Mouse (Mus musculus) limb, embryonic 13.5 days (tissue): Measurements from ENCODE around the gene Slc6a9. TPM values are rescaled to one million over a fixed set of nuclear protein-coding genes. Genes with fewer than 3 reads are reported as not detected.
A peak's percentile ranks its signal among the peaks of the same experiment; 100 is the strongest.

Source experiments
- ATAC-seq: fragments of 200-750 bp; cut with Nextera tagmentation; 2 replicates; pipeline ENCODE4 v1.8.0; 2017; ENCODE audit warnings: low read depth, moderate number of reproducible peaks, moderate TSS enrichment; ENCODE audit not compliant: low FRiP score
- H3K27ac ChIP-seq: fragments of 300-500 bp; sonication (generic); 2 replicates; pipeline ENCODE4 v1.5.1; 2015; ENCODE audit warnings: inconsistent platforms, mild to moderate bottlenecking, moderate library complexity
- H3K27me3 ChIP-seq: fragments of 300-500 bp; sonication (generic); 2 replicates; pipeline ENCODE4 v1.6.1; 2015; ENCODE audit warnings: mild to moderate bottlenecking, inconsistent platforms
- H3K36me3 ChIP-seq: fragments of 300-500 bp; sonication (generic); 2 replicates; pipeline ENCODE4 v1.6.1; 2015; ENCODE audit warnings: inconsistent platforms, mild to moderate bottlenecking, moderate library complexity
- H3K4me1 ChIP-seq: fragments of 300-500 bp; sonication (generic); 2 replicates; pipeline ENCODE4 v1.6.1; 2015; ENCODE audit warnings: inconsistent platforms
- H3K4me2 ChIP-seq: fragments of 300-500 bp; sonication (generic); replicated peaks from 2 replicates; pipeline ENCODE4 v1.6.1; 2015; ENCODE audit warnings: inconsistent platforms, mild to moderate bottlenecking, moderate library complexity
- H3K4me3 ChIP-seq: fragments of 300-500 bp; sonication (generic); 2 replicates; pipeline ENCODE4 v1.5.1; 2015; ENCODE audit warnings: moderate library complexity, mild to moderate bottlenecking, inconsistent platforms
- H3K9ac ChIP-seq: fragments of 300-500 bp; sonication (generic); 2 replicates; pipeline ENCODE4 v1.6.1; 2015; ENCODE audit warnings: mild to moderate bottlenecking, inconsistent platforms
- H3K9me3 ChIP-seq: fragments of 300-500 bp; sonication (generic); 2 replicates; pipeline ENCODE4 v1.6.1; 2016; ENCODE audit warnings: inconsistent platforms
- WGBS: fragments of 180-500 bp; shearing (Covaris S2); methylation state at CpG from one replicate; pipeline ENCODE4 v1.1.7; 2015; 5-methylcytosine and 5-hydroxymethylcytosine counted together
- polyA plus RNA-seq: library from polyadenylated mRNA; unstranded; fragments of >200 nt; fragmentation: Nextera tagmentation; extraction: Ambion mirVana; gene quantifications from 2 replicates; pipeline ENCODE4 v1.2.1, GENCODE M21; 2015

Gene Slc6a9
- polyA plus RNA-seq, 1 experiment from 2014 or later, result 15.6 TPM

DNA sequence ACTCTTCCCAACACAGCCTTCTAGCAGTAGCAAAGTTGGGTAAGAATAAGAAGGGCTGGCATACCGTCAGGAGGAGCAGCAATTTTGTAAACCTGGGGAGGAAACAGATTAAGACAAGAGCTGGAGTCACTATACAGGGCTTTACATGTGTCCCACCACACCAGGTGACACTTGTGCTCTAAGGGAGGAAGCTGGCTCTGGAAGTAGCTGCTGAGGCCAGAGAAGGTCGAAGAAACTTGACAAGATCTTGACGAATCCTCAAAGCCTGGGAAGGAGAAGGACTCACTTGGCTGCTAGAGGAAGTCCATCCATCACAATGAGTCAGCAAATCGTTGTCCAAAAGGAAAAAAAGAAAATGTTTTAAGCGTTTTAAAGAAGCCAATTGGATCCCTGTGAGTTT lies 82.1 kb downstream of the Slc6a9 start:
- WGBS, result 89% methylated on average over 5 of the region's 5 CpGs

DNA sequence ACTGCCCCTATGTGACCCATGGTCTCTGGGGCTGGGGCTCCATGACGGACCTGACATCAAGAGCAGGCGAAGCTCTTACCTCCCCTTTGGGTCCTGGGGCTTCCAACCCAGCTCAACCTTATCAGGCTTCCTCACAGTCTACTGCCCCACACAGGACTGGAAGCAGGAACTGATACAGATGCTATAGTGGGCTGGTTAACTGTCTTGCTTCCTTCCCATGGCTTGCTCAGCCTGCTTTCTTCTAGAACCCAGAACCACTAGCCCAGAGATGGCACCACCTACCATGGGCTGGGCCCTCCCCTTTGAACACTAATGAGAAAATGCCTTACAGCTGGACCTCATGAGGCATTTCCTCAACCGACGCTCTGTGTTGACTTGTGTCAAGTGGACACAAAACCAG lies 83.1 kb downstream of the Slc6a9 start:
- H3K4me2 ChIP-seq, result no peak overlapping the region
- H3K36me3 ChIP-seq, result peaks cover 2% of the 10 kb centered on the region
- no peaks in the 10 kb centered on the region for H3K27me3 ChIP-seq
- no peak overlapping the region for H3K4me3 ChIP-seq
- no peak overlapping the region for H3K9ac ChIP-seq
- no peaks in the 10 kb centered on the region for H3K9me3 ChIP-seq
- no peak overlapping the region for H3K27ac ChIP-seq
- peaks cover 28% of the 10 kb centered on the region for H3K4me1 ChIP-seq
- ATAC-seq, result no peak
- 86% methylated on average over 4 of the region's 4 CpGs for WGBS

More for the DNA sequence above, 82.1 kb downstream of the Slc6a9 start:
- Histone ChIP-seq H3K27me3 (no peaks in the 10 kb centered on the region), H3K27ac (no peak overlapping the region), H3K36me3 (peaks cover 12% of the 10 kb centered on the region), H3K4me1 (peaks cover 28% of the 10 kb centered on the region), H3K9me3 (no peaks in the 10 kb centered on the region), H3K4me3 (no peak overlapping the region), H3K9ac (no peak overlapping the region), H3K4me2 (0 out of 2 replicates have a peak overlapping the region, but pooled peaks have one; percentile 100)
- no peak for ATAC-seq

DNA sequence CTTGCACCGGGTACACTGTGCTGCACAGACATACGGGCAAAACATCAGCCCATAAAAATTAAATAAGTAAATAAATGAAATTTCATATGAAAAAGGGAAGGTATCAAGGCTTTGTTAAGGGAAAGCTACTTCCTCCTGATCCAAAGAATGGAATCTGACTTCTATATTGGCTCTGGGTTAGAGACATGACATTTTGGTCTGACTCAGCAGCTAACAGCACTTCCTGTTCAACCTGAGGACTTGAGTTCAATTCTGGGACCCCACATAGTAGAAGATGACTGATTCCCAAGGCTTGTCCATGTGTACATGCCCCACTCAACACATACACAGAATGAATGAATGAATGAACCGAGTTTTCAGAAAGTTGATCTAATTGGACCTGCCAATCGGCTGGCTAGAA lies 83.5 kb downstream of the Slc6a9 start:
- Histone ChIP-seq H3K9ac (no peak overlapping the region), H3K4me2 (no peak overlapping the region), H3K27me3 (no peaks in the 10 kb centered on the region), H3K27ac (no peak overlapping the region), H3K9me3 (no peaks in the 10 kb centered on the region), H3K4me1 (peaks cover 24% of the 10 kb centered on the region), H3K4me3 (no peak overlapping the region), H3K36me3 (no peaks in the 10 kb centered on the region)
- no peak for ATAC-seq
- WGBS, result 90% methylated on average over 4 of the region's 4 CpGs

DNA sequence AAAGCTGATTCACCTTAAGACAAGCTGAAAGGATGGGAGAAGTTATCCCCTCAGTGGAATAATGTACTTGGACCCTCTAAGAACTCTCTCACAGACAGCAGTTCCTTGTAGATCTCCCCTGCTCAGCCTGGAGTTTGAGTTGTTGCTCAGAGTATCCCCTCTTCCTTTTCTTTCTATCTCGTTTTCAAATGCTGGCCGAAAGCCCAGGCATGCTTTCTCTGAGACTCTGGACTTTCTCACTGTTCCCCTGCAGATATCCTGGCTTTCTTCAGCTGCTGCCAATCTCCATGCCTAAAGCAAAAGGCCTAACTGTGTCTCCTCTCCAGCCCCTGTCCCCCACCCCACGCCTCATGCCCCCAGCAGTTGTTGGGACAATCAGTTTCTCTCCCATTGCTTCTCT lies 84.0 kb downstream of the Slc6a9 start:
- no peak for ATAC-seq
- no peak overlapping the region for H3K4me2 ChIP-seq
- 64% methylated on average over 3 of the region's 3 CpGs for WGBS
- H3K9me3 ChIP-seq, result no peaks in the 10 kb centered on the region
- H3K27me3 ChIP-seq, result no peaks in the 10 kb centered on the region
- no peak overlapping the region for H3K4me3 ChIP-seq
- no peak overlapping the region for H3K9ac ChIP-seq
- no peak overlapping the region for H3K27ac ChIP-seq
- H3K4me1 ChIP-seq, result peaks cover 20% of the 10 kb centered on the region
- no peaks in the 10 kb centered on the region for H3K36me3 ChIP-seq

DNA sequence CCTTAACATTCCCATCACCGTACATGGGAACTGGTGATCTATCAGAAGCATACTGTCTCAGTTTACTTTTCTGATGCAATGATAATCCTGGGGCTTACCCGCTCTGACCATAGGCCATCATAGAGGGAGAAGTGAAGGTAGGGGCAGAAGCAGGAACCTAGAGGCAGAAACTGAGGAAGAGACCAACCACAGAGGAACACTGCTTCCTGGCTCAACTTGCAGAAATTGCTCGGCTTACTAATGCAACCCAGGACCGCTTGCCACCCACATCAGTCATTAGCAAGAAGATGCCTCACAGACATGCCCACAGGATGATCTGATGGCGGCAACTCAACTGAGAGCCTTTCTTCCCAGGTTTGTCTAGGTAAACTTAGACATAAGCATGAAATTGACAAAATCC lies 84.5 kb downstream of the Slc6a9 start:
- H3K9ac ChIP-seq, result no peak overlapping the region
- H3K4me1 ChIP-seq, result peaks cover 15% of the 10 kb centered on the region
- no peaks in the 10 kb centered on the region for H3K27me3 ChIP-seq
- H3K36me3 ChIP-seq, result no peaks in the 10 kb centered on the region
- WGBS, result 85% methylated on average over 5 of the region's 5 CpGs
- H3K27ac ChIP-seq, result no peak overlapping the region
- no peaks in the 10 kb centered on the region for H3K9me3 ChIP-seq
- no peak overlapping the region for H3K4me3 ChIP-seq
- ATAC-seq, result no peak
- H3K4me2 ChIP-seq, result no peak overlapping the region

DNA sequence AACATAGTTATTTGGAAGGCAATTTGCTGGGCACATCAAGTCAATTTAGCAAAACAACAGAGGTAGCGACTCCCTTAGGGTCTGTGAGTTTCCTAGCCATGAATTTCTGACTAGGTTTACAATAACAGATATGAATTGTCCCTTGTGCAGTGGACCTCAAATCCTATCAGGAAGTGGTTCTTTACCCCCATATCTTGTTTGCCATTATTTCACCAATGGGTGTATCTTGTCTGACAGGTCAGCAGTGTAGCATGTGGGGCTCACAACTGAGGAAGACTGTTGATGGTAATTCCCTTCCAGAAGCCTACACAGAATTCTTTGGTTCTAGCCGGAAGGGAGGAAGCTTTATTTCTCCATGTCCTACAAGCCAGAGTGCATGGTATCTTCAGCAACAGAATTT lies 87.1 kb downstream of the Slc6a9 start:
- ATAC-seq, result no peak
- Histone ChIP-seq H3K4me3 (no peak overlapping the region), H3K36me3 (no peaks in the 10 kb centered on the region), H3K27me3 (peaks cover 15% of the 10 kb centered on the region), H3K4me2 (no peak overlapping the region), H3K27ac (no peak overlapping the region), H3K9ac (no peak overlapping the region), H3K4me1 (peaks cover 3% of the 10 kb centered on the region), H3K9me3 (no peaks in the 10 kb centered on the region)
- 86% methylated on average over 2 of the region's 2 CpGs for WGBS

DNA sequence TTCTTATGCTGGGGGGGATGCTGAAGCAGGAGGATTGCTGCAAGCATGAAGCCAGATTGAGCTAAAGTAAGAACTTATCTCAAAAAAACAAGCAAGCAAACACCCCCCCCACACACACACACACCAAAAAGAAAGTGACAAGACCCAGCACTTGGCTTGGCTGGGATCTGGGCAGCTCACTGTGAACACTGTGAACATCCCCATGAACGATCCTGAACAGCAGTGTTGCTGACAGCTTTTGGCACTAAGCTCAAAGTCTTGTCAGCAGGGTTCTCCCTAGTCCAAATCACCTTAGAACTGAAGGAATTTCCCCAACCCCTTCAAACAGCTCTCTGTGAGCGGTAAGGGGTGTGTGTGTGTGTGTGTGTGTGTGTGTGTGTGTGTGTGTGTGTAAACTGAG lies 89.1 kb downstream of the Slc6a9 start:
- no peak for ATAC-seq

More for the DNA sequence above, 89.1 kb downstream of the Slc6a9 start:
- Histone ChIP-seq H3K4me2 (no peak overlapping the region), H3K4me3 (no peak overlapping the region), H3K4me1 (peaks cover 23% of the 10 kb centered on the region), H3K27me3 (peaks cover 32% of the 10 kb centered on the region), H3K27ac (no peak overlapping the region), H3K36me3 (no peaks in the 10 kb centered on the region), H3K9me3 (no peaks in the 10 kb centered on the region), H3K9ac (no peak overlapping the region)
- WGBS, result 47% methylated on average over 2 of the region's 2 CpGs

Other genes with a start within 250 kb of the Slc6a9 start
- gene Dmap1, start 152.2 kb upstream of the Slc6a9 start, polyA plus RNA-seq, result 78.2 and 80.5 TPM in 2 replicates
- not detected in 2 replicates for gene Gm12845, start 110.1 kb upstream of the Slc6a9 start, polyA plus RNA-seq
- not detected in 2 replicates for gene Klf17, start 68.9 kb upstream of the Slc6a9 start, polyA plus RNA-seq
- gene Ccdc24, start 38.1 kb downstream of the Slc6a9 start, polyA plus RNA-seq, result 1.3 and 1.7 TPM in 2 replicates
- gene B4galt2, start 49.0 kb downstream of the Slc6a9 start, polyA plus RNA-seq, result 32.8 and 35.1 TPM in 2 replicates
- gene Atp6v0b, start 52.8 kb downstream of the Slc6a9 start, polyA plus RNA-seq, result 176 and 184 TPM in 2 replicates
- 16.8 and 18.4 TPM in 2 replicates for gene Dph2, start 57.5 kb downstream of the Slc6a9 start, polyA plus RNA-seq
- gene Ipo13, start 80.5 kb downstream of the Slc6a9 start, polyA plus RNA-seq, result 41.3 and 43.7 TPM in 2 replicates
- 8.9 and 10.1 TPM in 2 replicates for gene Artn, start 95.3 kb downstream of the Slc6a9 start, polyA plus RNA-seq